Mouse (Mus musculus): ENCODE measurements around the gene Noto. TPM values are rescaled to one million over a fixed set of nuclear protein-coding genes. Genes with fewer than 3 reads are reported as not detected.
"Not testable (repeated sequence)": the region's sequence is repeated elsewhere in the genome, so short reads cannot be mapped to it uniquely, and the experiment has no call there.

The Noto gene
- total RNA-seq, 2 experiments from 2014 or later: not detected

GRCm38 (mm10) chr6:85431274-85431841 lies 7.7 kb downstream of the Noto start:
- no peak for DNase-seq

GRCm38 (mm10) chr6:85431842-85432431 lies 8.3 kb downstream of the Noto start, which contains the start of gene Smyd5:
Gene Smyd5, plus strand, starts transcription at chr6:85431989.
- peak; percentile 95 for DNase-seq

DNA sequence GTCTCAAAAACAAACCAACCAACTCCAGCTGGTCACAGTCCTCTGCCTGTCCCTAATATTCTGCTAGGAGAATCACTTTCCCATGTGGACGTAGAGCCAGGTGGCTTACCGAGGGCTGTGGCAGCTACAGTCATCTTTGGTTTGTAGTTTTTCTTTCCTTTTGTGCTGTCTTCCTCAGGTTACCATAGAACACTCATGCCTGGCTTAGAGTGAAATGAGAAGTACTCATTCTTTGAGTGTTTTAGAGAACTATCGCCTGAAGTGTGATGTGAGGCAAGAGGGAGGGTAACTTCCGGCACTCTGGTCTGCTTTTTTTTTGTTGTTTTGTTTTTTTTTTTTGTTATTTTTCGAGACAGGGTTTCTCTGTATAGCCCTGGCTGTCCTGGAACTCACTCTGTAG lies 10.2 kb downstream of the Noto start:
- no peak for DNase-seq

- no peak for DNase-seq
Observed at GRCm38 (mm10) chr6:85436204-85436603, 12.5 kb downstream of the Noto start.

DNA sequence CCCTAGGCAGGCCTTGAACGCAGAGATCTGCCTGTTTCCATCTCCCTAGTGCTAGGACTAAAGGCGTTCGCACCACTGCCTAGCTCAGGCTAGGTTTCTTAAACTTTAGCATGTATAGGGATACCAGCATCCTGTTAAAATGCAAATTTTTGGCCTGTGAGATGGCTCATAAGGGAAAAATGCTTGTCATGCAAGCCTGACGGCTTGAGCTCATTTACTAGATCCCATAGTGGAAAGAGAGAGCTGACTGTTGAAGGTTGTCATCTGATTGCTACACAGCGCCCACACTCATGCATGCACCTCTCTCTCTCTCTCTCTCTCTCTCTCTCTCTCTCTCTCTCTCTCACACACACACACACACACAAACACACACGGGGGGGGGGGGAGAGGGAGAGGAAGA lies 12.9 kb downstream of the Noto start:
- DNase-seq: no peak

- peak; percentile 40 for DNase-seq
Observed at GRCm38 (mm10) chr6:85441142-85441541, 17.5 kb downstream of the Noto start.

DNA sequence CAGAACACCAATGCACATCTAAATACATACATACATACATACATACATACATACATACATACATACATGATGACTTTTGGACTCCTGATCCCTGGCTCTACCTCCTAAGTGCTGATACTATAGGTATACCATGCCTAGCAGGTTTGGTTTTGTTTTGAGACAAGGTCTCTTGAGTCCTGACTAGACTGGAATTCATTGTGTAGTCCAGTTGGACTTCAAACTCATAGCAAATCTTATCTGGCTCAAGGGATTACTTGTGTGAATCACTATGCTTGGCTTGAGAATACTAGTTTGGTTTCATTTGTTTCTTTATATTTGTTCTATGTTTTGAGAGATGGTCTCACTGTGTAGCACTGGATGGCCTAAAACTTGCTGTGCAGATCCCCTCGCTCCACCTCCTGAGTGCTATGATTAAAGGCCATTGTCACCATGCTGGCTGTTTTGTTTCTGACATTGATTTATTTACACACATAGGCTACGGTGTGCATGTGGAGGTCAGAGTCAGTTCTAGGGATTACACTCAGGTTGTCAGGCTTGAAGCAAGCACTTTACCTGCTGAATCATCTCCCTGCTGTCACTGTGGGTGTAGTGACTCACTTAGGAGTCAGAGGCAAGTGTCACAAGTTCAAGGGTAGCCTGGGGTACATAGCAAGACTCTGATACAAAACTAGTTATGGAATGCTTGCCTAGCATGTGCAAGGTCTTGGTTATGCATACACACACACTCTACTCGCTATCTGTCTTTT lies 20.0 kb downstream of the Noto start:
- peak; percentile 22 for DNase-seq

DNA sequence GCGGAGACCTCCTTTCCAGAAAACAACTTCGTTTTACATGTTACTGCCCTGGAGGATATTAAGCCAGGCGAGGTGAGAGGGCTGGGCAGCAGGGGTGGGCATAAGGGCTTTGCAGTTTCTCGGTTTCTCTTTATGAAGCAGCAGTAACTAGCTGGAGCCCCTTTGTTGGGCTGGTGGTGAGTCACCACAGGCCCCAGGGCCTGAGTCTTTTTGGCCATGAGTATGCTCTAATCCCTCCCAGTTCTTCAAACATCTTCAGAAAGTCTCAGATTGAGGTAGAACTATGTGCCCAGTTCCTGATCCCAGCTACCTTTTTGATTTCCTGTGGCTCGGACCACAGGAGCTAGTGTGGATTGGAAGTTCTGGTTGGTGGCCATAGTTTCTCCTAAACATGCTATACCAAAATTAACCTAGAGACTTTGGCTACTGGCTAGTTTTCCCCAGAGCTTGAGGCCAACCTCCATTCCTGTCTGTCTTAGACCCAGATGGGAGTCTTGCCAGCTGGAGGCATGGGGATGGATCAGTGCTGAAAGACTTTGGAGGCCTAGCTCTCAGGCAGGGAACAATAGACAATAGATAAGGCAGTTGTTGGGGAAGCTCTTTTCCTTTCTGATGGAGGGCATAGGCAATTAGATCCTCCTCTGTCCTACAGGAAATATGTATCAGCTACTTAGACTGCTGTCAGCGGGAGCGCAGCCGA lies 20.7 kb downstream of the Noto start:
- no peak for DNase-seq

DNA sequence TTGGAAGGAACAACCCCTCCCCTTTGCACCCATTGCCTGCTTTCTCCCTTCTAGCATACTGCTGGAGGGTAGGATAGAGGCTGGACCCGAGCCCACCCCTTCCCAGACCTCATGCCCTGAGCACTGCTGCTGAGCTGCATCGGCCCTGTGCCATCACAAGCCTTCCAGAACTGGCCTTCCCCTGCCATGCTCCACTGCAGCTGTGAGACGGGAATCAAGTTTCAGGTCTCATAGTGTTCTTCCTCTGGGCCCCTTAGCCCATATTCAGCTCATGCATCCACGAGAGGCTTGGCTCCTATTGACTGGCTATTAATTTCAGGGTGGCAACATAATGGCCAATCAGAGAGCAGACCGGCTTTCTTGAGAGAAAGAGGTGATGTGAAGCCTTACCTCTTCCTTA lies 21.6 kb downstream of the Noto start:
- no peak for DNase-seq

DNA sequence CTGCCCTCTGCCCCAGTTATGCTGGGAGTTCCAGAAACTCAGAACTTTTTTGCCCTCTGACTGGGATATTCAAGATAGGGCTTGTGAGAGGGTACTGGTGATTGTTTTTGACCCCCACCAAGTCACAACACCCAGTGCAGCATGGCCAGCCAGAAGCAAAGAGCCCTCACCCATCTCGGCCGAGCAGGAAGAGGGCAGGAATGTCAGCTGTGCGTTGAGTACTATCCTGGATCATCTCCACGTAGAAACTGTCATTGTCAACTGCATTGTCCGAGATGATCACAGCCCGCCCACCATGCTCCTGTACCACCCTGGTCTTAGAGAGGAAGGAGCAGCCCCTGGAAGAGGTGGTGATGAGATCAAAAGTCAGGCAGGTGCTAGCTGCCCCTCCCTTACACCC lies 23.7 kb downstream of the Noto start:
- DNase-seq: no peak

DNA sequence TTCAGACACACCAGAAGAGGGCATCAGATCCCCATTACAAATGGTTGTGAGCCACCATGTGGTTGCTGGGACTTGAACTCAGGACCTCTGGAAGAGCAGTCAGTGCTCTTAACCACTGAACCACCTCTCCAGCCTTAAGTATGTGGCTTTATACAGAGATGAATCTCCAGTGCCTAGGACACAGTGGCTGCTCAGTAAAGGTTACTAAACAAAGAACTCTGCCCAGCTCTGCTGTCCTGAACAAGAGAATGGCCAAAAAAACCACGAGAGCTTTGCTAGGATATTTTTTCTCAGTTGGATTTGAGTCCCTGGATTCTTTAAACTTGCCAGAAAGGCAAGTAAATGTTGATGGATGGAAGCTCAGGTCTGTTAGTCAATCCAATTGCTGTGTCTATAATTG lies 26.5 kb downstream of the Noto start:
- not testable (repeated sequence) for DNase-seq

DNA sequence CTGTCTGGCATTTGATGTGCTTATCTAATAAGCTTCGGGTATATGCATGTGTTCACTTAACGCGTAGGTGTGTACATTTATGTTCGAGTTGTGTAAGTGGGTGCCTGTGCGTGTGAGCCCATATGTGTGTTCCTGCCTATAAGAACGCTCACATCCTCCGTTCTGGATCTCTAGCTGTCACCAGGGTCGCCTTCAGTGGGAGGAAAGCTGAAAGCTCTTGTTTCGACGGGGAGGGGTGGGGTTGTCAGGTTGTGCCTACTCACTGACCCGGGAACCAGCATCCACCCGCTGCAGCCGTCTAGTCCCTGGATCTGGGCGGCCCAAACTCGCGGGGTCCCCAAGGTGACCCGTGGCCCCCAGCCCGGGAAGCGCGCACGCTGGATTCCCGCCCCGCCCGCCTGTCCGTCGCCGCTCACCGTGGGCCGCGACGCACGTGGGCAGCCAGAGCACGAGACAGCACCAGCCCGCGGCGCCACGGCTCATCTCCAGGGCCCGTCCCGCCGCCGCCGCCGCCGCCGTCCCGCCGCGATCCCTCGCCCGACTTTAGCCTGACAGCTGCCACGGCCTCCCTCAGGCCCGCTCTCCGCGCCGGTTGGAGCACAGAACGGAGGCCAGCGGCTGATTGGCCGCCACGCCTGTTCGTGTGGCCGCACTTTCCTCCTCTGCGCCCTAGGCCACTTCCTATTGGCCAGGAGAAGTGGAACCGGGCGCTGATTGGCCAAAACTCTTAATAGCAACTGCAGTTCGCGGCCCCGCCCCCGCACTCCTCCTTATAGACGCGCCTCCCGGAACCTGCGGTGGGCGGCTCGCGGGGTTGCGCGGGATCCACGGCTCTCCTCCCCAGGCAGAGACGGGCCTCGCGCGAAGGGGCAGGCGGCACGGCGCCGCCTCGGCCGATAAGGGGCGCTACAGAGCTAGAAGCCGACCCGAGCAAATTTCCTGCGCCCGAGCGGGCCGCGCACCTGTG lies 27.3 kb downstream of the Noto start, which contains the start of gene Cct7:
TSS of gene Cct7 (plus strand) at position 818 of the 967 bp plus-strand sequence.
- peak; percentile 99 for DNase-seq

DNA sequence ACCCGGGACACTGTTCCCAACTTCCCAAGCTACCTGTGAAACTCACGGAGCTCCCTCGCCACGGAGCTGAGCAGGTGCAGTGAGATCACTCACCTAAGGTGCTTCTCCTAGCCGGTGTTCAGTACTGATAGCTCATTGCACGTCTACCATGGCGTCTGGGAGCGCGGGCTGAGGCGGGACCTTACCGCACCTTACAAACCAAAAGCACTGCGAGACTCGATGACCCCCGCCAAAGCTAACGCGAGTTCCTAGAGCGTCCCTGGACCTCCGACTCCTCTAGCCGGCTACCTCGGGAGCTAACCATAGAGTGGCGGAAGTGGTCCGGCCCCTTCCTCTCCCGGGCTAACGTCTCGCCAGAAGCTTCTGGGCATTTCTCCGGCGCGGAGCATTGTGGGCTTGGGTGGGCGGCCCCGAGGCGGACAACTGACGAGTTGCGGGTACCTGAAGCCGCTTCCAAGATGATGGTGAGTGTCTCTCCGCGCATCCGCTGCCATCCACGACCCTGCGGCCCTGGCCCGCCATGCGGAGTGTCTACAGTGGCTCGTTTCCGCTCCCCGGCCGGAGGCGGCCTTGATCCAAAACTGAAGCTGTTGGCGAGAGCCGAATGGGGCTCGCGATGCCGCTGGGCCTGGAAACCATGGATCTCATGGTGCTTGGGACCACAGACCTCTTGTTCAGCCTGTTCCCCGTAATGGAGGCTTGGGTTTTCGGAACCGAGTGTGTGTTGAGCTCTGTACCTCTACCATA lies 28.2 kb downstream of the Noto start, which contains the start of gene Pradc1:
TSS of gene Pradc1 (minus strand) at position 307 of the 747 bp plus-strand sequence.
- DNase-seq: peak; percentile 97

DNA sequence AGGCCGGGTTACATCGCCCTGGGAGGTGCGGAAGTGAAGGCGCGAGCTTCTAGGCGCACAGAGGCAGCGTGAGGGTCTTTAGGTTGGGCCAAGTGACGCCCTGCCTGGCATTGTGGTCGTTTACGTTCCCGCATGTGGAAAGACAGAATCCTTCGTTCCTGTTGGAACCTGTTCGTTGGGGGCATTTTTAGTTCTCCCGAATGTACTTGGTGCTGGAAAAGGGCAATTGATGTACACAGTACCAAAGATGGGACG lies 28.7 kb downstream of the Noto start:
- no peak for DNase-seq

DNA sequence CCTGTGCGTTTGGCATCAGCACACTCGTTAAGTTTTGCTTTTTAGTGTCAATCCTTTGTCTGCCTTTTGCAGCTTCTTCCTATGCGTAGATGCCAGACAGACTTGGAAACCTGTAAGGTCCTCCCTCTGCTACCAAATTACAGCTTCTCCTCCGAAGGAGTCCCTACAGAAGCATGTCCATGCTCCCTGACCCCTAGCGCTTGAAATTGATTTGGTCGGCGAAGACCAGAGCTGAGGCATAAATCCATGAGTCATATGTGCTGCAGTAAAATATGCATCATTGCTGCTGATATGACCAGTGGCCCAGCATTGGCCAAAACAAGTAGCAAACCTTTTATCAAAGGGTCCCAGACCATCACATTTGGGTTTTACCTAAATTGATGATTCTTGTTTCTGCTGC lies 29.1 kb downstream of the Noto start:
- DNase-seq: peak; percentile 33

DNA sequence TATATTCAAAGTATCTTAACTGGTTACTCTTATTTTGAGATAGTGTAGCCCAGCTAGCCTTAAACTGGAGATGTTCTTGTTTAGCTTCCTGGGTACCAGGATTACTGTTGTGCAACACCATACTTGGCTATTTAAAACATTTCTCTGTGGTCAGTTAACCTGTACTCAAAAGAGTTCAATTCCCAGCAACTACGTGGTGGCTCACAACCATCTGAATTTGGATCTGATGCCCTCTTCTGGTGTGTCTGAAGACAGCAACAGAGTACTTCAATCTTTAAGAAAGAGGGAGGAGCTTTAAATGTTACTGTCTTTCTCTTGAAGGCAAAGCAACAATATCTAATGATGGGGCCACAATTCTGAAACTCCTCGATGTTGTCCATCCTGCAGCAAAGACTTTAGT lies 35.9 kb downstream of the Noto start:
- no peak for DNase-seq

- DNase-seq: no peak
Observed at GRCm38 (mm10) chr6:85465381-85465780, 41.7 kb downstream of the Noto start.

DNA sequence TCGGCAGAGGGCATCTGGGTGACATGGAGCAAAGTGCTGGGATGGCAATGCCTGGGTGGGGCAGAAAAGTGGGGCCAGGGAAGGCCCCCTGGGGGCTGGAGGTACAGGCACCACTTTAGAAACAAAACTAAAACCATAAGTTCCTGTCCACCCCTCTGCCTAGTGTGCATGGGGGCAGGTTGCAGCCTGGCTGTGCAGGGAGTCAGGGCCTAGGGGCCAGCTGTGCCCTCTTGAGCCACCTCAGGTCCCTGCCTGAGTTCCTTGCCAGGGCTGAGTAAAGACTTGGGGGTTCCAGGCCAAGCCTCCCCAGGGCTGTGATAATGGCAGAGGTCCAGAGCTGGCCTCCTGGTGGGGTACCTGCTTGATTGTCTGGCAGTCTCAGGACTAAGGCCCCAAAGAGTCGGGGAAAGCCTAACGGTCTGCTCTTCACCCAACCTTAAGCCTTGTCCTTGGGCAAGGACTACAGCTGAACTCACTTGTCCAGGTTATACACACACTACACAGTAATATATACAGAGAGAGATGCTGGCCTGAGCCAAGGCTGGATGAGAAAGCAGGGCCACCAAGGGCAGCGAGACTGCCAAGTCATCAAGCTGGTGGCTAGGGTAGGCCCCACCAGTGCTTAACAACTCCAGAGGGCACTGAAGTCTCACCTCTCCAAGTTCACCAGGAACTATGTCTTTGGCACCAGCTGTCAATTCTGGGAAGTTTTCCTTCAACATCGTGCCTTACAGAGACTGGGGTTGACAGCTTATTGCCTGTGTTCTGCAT lies 46.2 kb downstream of the Noto start:
- DNase-seq: peak; percentile 40

DNA sequence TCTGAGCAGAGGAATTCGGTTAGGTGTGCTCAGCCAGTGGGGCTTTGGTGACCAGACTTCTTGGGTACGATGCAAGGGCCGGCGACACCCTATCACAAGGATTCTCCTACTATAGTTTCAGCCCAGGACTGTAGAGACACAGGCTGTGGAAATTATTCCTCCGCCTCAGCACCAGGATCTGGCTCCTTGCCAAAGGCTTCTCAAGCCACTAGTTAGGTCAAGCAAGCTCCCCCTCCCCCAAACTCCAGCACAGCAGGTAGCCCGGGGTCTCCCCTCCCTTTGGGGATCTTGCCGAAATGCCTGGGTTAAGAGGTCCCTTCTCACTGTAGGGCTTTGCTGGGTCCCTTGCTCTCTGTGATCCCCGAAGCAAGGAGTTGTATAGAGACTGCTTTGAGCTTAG lies 48.3 kb downstream of the Noto start:
- no peak for DNase-seq

DNA sequence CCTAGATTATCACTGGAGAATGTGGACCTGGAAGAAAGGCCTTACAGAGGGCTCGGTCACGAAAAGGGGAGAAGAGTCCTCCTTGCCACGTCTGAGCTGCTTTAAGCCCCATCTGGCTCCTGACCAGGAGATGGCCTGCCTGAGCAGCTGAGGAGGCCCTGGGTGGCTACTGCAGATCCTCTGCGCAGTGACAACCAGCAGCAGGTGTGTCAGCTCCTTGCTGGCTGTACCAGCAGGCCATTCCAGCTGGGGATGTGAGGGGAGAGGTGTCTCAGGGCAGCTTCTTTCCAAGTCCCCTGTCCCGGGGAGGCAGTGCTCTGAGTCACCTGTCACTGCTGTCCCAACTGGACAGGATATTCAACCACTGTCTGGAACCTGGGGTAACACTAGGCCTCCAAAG lies 48.9 kb downstream of the Noto start:
- no peak for DNase-seq
